Mouse (Mus musculus): ENCODE data around the gene Gm20388. TPM values are rescaled to one million over a fixed set of nuclear protein-coding genes. Genes with fewer than 3 reads are reported as not detected.

The Gm20388 gene
- polyA plus RNA-seq, 1 experiment from 2014 or later = not detected

GRCm38 (mm10) chr8:119915298-119915697, 4.7 kb downstream of the Gm20388 start:
- H3K27me3 ChIP-seq = no peaks in the 10 kb centered on the region
- H3K27ac ChIP-seq = no peak overlapping the region
- H3K9ac ChIP-seq = no peak overlapping the region
- no peak for ATAC-seq (ENCODE audit: insufficient number of reproducible peaks, insufficient read depth, low FRiP score, low TSS enrichment, low read depth)
- peaks cover 55% of the 10 kb centered on the region for H3K4me1 ChIP-seq
- H3K4me2 ChIP-seq = no peak overlapping the region
- H3K36me3 ChIP-seq = peaks cover 4% of the 10 kb centered on the region; the same call in 1 of the 2 replicates
- H3K9me3 ChIP-seq = no peaks in the 10 kb centered on the region
- H3K4me3 ChIP-seq = no peak overlapping the region
- 88% methylated on average over 4 of the region's 4 CpGs for WGBS

- no peak overlapping the region for H3K4me3 ChIP-seq
- H3K27me3 ChIP-seq = no peaks in the 10 kb centered on the region
- WGBS = 73% methylated on average over 16 of the region's 16 CpGs
- H3K36me3 ChIP-seq = peaks cover 4% of the 10 kb centered on the region; the same call in 1 of the 2 replicates
- no peaks in the 10 kb centered on the region for H3K9me3 ChIP-seq
- no peak overlapping the region for H3K4me2 ChIP-seq
- ATAC-seq (ENCODE audit: insufficient number of reproducible peaks, insufficient read depth, low FRiP score, low TSS enrichment, low read depth) = no peak
- peaks cover 53% of the 10 kb centered on the region for H3K4me1 ChIP-seq
- 0 out of 2 replicates have a peak overlapping the region, but pooled peaks have one; percentile 28 for H3K9ac ChIP-seq
- H3K27ac ChIP-seq = no peak overlapping the region
Measured at GRCm38 (mm10) chr8:119916237-119916892, 5.7 kb downstream of the Gm20388 start.

GRCm38 (mm10) chr8:119917415-119917814, 6.8 kb downstream of the Gm20388 start:
- peaks cover 46% of the 10 kb centered on the region for H3K4me1 ChIP-seq
- no peak for ATAC-seq (ENCODE audit: insufficient number of reproducible peaks, insufficient read depth, low FRiP score, low TSS enrichment, low read depth)
- H3K27me3 ChIP-seq = no peaks in the 10 kb centered on the region
- no peak overlapping the region for H3K4me3 ChIP-seq
- no peak overlapping the region for H3K27ac ChIP-seq
- no peak overlapping the region for H3K4me2 ChIP-seq
- WGBS = 88% methylated on average over 3 of the region's 3 CpGs
- H3K9me3 ChIP-seq = no peaks in the 10 kb centered on the region
- no peak overlapping the region for H3K9ac ChIP-seq
- H3K36me3 ChIP-seq = peaks cover 4% of the 10 kb centered on the region; the same call in 1 of the 2 replicates

- no peak for ATAC-seq (ENCODE audit: insufficient number of reproducible peaks, insufficient read depth, low FRiP score, low TSS enrichment, low read depth)
- Histone ChIP-seq H3K9ac (no peak overlapping the region), H3K27me3 (no peaks in the 10 kb centered on the region)
Measured at GRCm38 (mm10) chr8:119918155-119918567, 7.5 kb downstream of the Gm20388 start.

GRCm38 (mm10) chr8:119923259-119923658, 12.6 kb downstream of the Gm20388 start:
- H3K4me1 ChIP-seq = peaks cover 10% of the 10 kb centered on the region; the same call in 1 of the 2 replicates
- no peak overlapping the region for H3K9ac ChIP-seq
- peaks cover 4% of the 10 kb centered on the region; the same call in 1 of the 2 replicates for H3K36me3 ChIP-seq
- WGBS = 80% methylated on average over 5 of the region's 5 CpGs
- no peak for ATAC-seq (ENCODE audit: insufficient number of reproducible peaks, insufficient read depth, low FRiP score, low TSS enrichment, low read depth)
- H3K27ac ChIP-seq = no peak overlapping the region
- no peaks in the 10 kb centered on the region for H3K27me3 ChIP-seq
- H3K9me3 ChIP-seq = no peaks in the 10 kb centered on the region
- H3K4me3 ChIP-seq = no peak overlapping the region
- H3K4me2 ChIP-seq = no peak overlapping the region

More at GRCm38 (mm10) chr8:119918155-119918567, 7.5 kb downstream of the Gm20388 start:
- Histone ChIP-seq H3K4me2 (no peak overlapping the region), H3K4me3 (no peak overlapping the region), H3K9me3 (no peaks in the 10 kb centered on the region), H3K36me3 (peaks cover 4% of the 10 kb centered on the region; the same call in 1 of the 2 replicates), H3K4me1 (peaks cover 39% of the 10 kb centered on the region), H3K27ac (no peak overlapping the region)
- WGBS = 60% methylated on average over 1 of the region's 1 CpGs

GRCm38 (mm10) chr8:119925428-119925827, 14.8 kb downstream of the Gm20388 start:
- Histone ChIP-seq H3K4me3 (no peak overlapping the region), H3K9me3 (no peaks in the 10 kb centered on the region), H3K36me3 (no peaks in the 10 kb centered on the region), H3K4me2 (no peak overlapping the region), H3K27ac (no peak overlapping the region), H3K4me1 (peaks cover 15% of the 10 kb centered on the region), H3K27me3 (no peaks in the 10 kb centered on the region), H3K9ac (no peak overlapping the region)
- WGBS = 87% methylated on average over 4 of the region's 4 CpGs
- ATAC-seq (ENCODE audit: insufficient number of reproducible peaks, insufficient read depth, low FRiP score, low TSS enrichment, low read depth) = no peak

- H3K9ac ChIP-seq = no peak overlapping the region
- no peak overlapping the region for H3K4me2 ChIP-seq
- no peak overlapping the region for H3K27ac ChIP-seq
- H3K4me1 ChIP-seq = peaks cover 15% of the 10 kb centered on the region
- no peaks in the 10 kb centered on the region for H3K36me3 ChIP-seq
- no peaks in the 10 kb centered on the region for H3K9me3 ChIP-seq
- no peak for ATAC-seq (ENCODE audit: insufficient number of reproducible peaks, insufficient read depth, low FRiP score, low TSS enrichment, low read depth)
- H3K4me3 ChIP-seq = no peak overlapping the region
- H3K27me3 ChIP-seq = no peaks in the 10 kb centered on the region
- whole genome bisulfite sequencing = 83% methylated on average over 2 of the region's 2 CpGs
Measured at GRCm38 (mm10) chr8:119926474-119926873, 15.8 kb downstream of the Gm20388 start.

GRCm38 (mm10) chr8:119927422-119928092, 16.9 kb downstream of the Gm20388 start:
- no peak overlapping the region for H3K27ac ChIP-seq
- WGBS = 40% methylated on average over 6 of the region's 6 CpGs
- H3K27me3 ChIP-seq = no peaks in the 10 kb centered on the region
- ATAC-seq (ENCODE audit: insufficient number of reproducible peaks, insufficient read depth, low FRiP score, low TSS enrichment, low read depth) = no peak
- H3K9me3 ChIP-seq = no peaks in the 10 kb centered on the region
- H3K36me3 ChIP-seq = peaks cover 8% of the 10 kb centered on the region
- H3K4me2 ChIP-seq = no peak overlapping the region
- no peak overlapping the region for H3K4me3 ChIP-seq
- peaks cover 15% of the 10 kb centered on the region for H3K4me1 ChIP-seq
- H3K9ac ChIP-seq = no peak overlapping the region

- Histone ChIP-seq H3K4me2 (no peak overlapping the region), H3K9me3 (no peaks in the 10 kb centered on the region), H3K27ac (no peak overlapping the region), H3K9ac (no peak overlapping the region), H3K4me3 (no peak overlapping the region), H3K36me3 (peaks cover 37% of the 10 kb centered on the region), H3K27me3 (no peaks in the 10 kb centered on the region), H3K4me1 (peaks cover 10% of the 10 kb centered on the region; the same call in 1 of the 2 replicates)
- WGBS = 87% methylated on average over 4 of the region's 4 CpGs
- no peak for ATAC-seq (ENCODE audit: insufficient number of reproducible peaks, insufficient read depth, low FRiP score, low TSS enrichment, low read depth)
Measured at GRCm38 (mm10) chr8:119931317-119931716, 20.7 kb downstream of the Gm20388 start.

- H3K36me3 ChIP-seq = peaks cover 58% of the 10 kb centered on the region
- 96% methylated on average over 4 of the region's 4 CpGs for WGBS
- no peaks in the 10 kb centered on the region for H3K9me3 ChIP-seq
- no peak overlapping the region for H3K27ac ChIP-seq
- no peak overlapping the region for H3K4me2 ChIP-seq
- ATAC-seq (ENCODE audit: insufficient number of reproducible peaks, insufficient read depth, low FRiP score, low TSS enrichment, low read depth) = no peak
- peaks cover 5% of the 10 kb centered on the region; the same call in 1 of the 2 replicates for H3K4me1 ChIP-seq
- no peak overlapping the region for H3K9ac ChIP-seq
- no peaks in the 10 kb centered on the region for H3K27me3 ChIP-seq
- no peak overlapping the region for H3K4me3 ChIP-seq
Measured at GRCm38 (mm10) chr8:119933681-119934080, 23.0 kb downstream of the Gm20388 start.

GRCm38 (mm10) chr8:119935541-119935940, 24.9 kb downstream of the Gm20388 start:
- Histone ChIP-seq H3K9ac (no peak overlapping the region), H3K36me3 (peaks cover 63% of the 10 kb centered on the region), H3K27ac (no peak overlapping the region)

GRCm38 (mm10) chr8:119938481-119938880, 27.8 kb downstream of the Gm20388 start:
- H3K27ac ChIP-seq = no peak overlapping the region
- no peak for ATAC-seq (ENCODE audit: insufficient number of reproducible peaks, insufficient read depth, low FRiP score, low TSS enrichment, low read depth)

More at GRCm38 (mm10) chr8:119935541-119935940, 24.9 kb downstream of the Gm20388 start:
- no peaks in the 10 kb centered on the region for H3K9me3 ChIP-seq
- 76% methylated on average over 6 of the region's 6 CpGs for WGBS
- no peaks in the 10 kb centered on the region for H3K27me3 ChIP-seq
- no peak overlapping the region for H3K4me2 ChIP-seq
- ATAC-seq (ENCODE audit: insufficient number of reproducible peaks, insufficient read depth, low FRiP score, low TSS enrichment, low read depth) = no peak
- no peaks in the 10 kb centered on the region; the same call in 1 of the 2 replicates for H3K4me1 ChIP-seq
- H3K4me3 ChIP-seq = no peak overlapping the region

More at GRCm38 (mm10) chr8:119938481-119938880, 27.8 kb downstream of the Gm20388 start:
- Histone ChIP-seq H3K4me2 (no peak overlapping the region), H3K36me3 (peaks cover 73% of the 10 kb centered on the region), H3K4me1 (no peaks in the 10 kb centered on the region), H3K27me3 (no peaks in the 10 kb centered on the region), H3K4me3 (no peak overlapping the region), H3K9ac (no peak overlapping the region), H3K9me3 (no peaks in the 10 kb centered on the region)
- WGBS = 89% methylated on average over 7 of the region's 7 CpGs
